Mouse (Mus musculus) CH12.LX (cell line): ENCODE data around the gene Etv2. TPM values are rescaled to one million over a fixed set of nuclear protein-coding genes. Genes with fewer than 3 reads are reported as not detected.

Experiments
- DNase-seq: peaks from one replicate; pipeline ENCODE4 v3.0.0-alpha.2; 2013; ENCODE audit errors: extremely low read depth
- H3K27ac ChIP-seq: 2 replicates; pipeline ENCODE4 v1.5.1; 2012; ENCODE audit warnings: low read depth, mild to moderate bottlenecking, control low read depth, moderate library complexity; ENCODE audit not compliant: insufficient read depth
- H3K27me3 ChIP-seq: replicated peaks from 2 replicates; pipeline ENCODE3; 2012; ENCODE audit warnings: inconsistent platforms
- H3K36me3 ChIP-seq, 2 experiments: replicated peaks in 1 of 2; 2 replicates each; pipeline versions ENCODE3 to v1.6.1; 2012; ENCODE audit warnings: inconsistent platforms in 1 of 2, low read length in 1 of 2, mild to moderate bottlenecking in 1 of 2, mixed read lengths in 1 of 2, moderate library complexity in 1 of 2; ENCODE audit not compliant: control insufficient read depth in 1 of 2, insufficient read depth in 1 of 2
- H3K4me1 ChIP-seq, 2 experiments: 2 replicates each; pipeline ENCODE4 v1.6.1; 2012; ENCODE audit warnings: inconsistent platforms in 1 of 2, moderate library complexity in 1 of 2; ENCODE audit not compliant: insufficient read depth in 2 of 2, control insufficient read depth in 1 of 2
- H3K4me2 ChIP-seq: 2 replicates; pipeline ENCODE4 v1.6.1; 2012; ENCODE audit warnings: low read depth, mild to moderate bottlenecking, control low read depth; ENCODE audit not compliant: poor library complexity, insufficient read depth, severe bottlenecking
- H3K4me3 ChIP-seq, 3 experiments: fragments of 150-350 bp in 1 of 3; sonication (generic) in 1 of 3; replicated peaks in 1 of 3; 2 replicates each; pipeline versions ENCODE3 to v1.5.1; 2011 to 2012; ENCODE audit warnings: low read depth in 2 of 3, low read length in 2 of 3, mild to moderate bottlenecking in 2 of 3, moderate library complexity in 2 of 3, control low read depth in 1 of 3, improper control_type of control experiment in 1 of 3, inconsistent platforms in 1 of 3, mixed read lengths in 1 of 3; ENCODE audit not compliant: poor library complexity in 1 of 3
- H3K79me2 ChIP-seq: replicated peaks from 2 replicates; pipeline ENCODE4 v1.6.1; 2012; ENCODE audit warnings: mild to moderate bottlenecking, moderate library complexity; ENCODE audit not compliant: control insufficient read depth, poor library complexity, insufficient read depth, severe bottlenecking; ENCODE audit errors: extremely low read depth
- H3K9ac ChIP-seq: 2 replicates; pipeline ENCODE4 v1.6.1; 2012; ENCODE audit warnings: low read depth, mild to moderate bottlenecking, control low read depth, moderate library complexity; ENCODE audit not compliant: insufficient read depth
- H3K9me3 ChIP-seq: replicated peaks from 2 replicates; pipeline ENCODE3; 2012; ENCODE audit warnings: low read length, inconsistent platforms, mixed read lengths
- CHD2 ChIP-seq: IDR thresholded peaks from 2 replicates; pipeline ENCODE4 v1.6.1; 2011; ENCODE audit warnings: low read length, improper control_type of control experiment
- CTCF ChIP-seq, 2 experiments: IDR thresholded peaks in 1 of 2; conservative IDR thresholded peaks in 1 of 2; 2 replicates each; pipeline ENCODE4 v1.5.1; 2011 to 2012; ENCODE audit warnings: low read depth in 2 of 2, low read length in 2 of 2, improper control_type of control experiment in 1 of 2, inconsistent platforms in 1 of 2, mild to moderate bottlenecking in 1 of 2, moderate library complexity in 1 of 2
- GABPA ChIP-seq: IDR thresholded peaks from 2 replicates; pipeline ENCODE4 v1.6.1; 2012; ENCODE audit warnings: low read depth, low read length, improper control_type of control experiment, inconsistent platforms; ENCODE audit not compliant: insufficient replicate concordance
- HCFC1 ChIP-seq: IDR thresholded peaks from 2 replicates; pipeline ENCODE4 v1.6.1; 2012; ENCODE audit warnings: low read depth, mild to moderate bottlenecking, inconsistent platforms, low read length, improper control_type of control experiment
- JUND ChIP-seq: conservative IDR thresholded peaks from 2 replicates; pipeline ENCODE4 v1.6.1; 2011; ENCODE audit warnings: low read depth, low read length, improper control_type of control experiment
- MAX ChIP-seq: IDR thresholded peaks from 2 replicates; pipeline ENCODE4 v1.6.1; 2011; ENCODE audit warnings: low read length, improper control_type of control experiment
- MXI1 ChIP-seq: IDR thresholded peaks from 2 replicates; pipeline ENCODE4 v1.6.1; 2011; ENCODE audit warnings: mild to moderate bottlenecking, low read depth, low read length, improper control_type of control experiment
- NELFE ChIP-seq: IDR thresholded peaks from 2 replicates; pipeline ENCODE4 v1.6.1; 2011; ENCODE audit warnings: low read depth, low read length, improper control_type of control experiment
- NRF1 ChIP-seq: IDR thresholded peaks from 2 replicates; pipeline ENCODE4 v1.6.1; 2014; ENCODE audit warnings: low read depth, mild to moderate bottlenecking, inconsistent platforms, low read length, improper control_type of control experiment, moderate library complexity
- POLR2A ChIP-seq: IDR thresholded peaks from 2 replicates; pipeline ENCODE4 v1.6.1; 2011; ENCODE audit warnings: low read depth, mild to moderate bottlenecking, improper control_type of control experiment, low read length
- POLR2AphosphoS2 ChIP-seq: IDR thresholded peaks from 2 replicates; pipeline ENCODE4 v1.6.1; 2011; ENCODE audit warnings: low read depth, low read length, improper control_type of control experiment
- RAD21 ChIP-seq: IDR thresholded peaks from 2 replicates; pipeline ENCODE4 v1.6.1; 2011; ENCODE audit warnings: low read depth, mild to moderate bottlenecking, low read length, improper control_type of control experiment, moderate library complexity
- SMC3 ChIP-seq: IDR thresholded peaks from 2 replicates; pipeline ENCODE4 v1.6.1; 2011; ENCODE audit warnings: low read depth, low read length, improper control_type of control experiment
- TBP ChIP-seq: conservative IDR thresholded peaks from 2 replicates; pipeline ENCODE4 v1.6.1; 2011; ENCODE audit warnings: low read depth, low read length, improper control_type of control experiment
- USF1 ChIP-seq: IDR thresholded peaks from 2 replicates; pipeline ENCODE4 v1.6.1; 2014; ENCODE audit warnings: low read depth, mild to moderate bottlenecking, inconsistent platforms, low read length, improper control_type of control experiment
- ZNF384 ChIP-seq: IDR thresholded peaks from 2 replicates; pipeline ENCODE4 v1.6.1; 2012; ENCODE audit warnings: low read depth, low read length, improper control_type of control experiment, inconsistent platforms
- dilution Hi-C: fragments of 300-500 bp; cut with MboI; formaldehyde crosslinking; loops from 2 replicates; pipeline ENCODE4 v1.14.3; 2020; ENCODE audit warnings: low sequenced_read_pairs; ENCODE audit not compliant: extremely low pct_unique_long_range_greater_than_20kb, extremely low pct_ligation_motif_present
- in situ Hi-C: fragments of 300-500 bp; cut with MboI; formaldehyde crosslinking; loops from 3 replicates; pipeline ENCODE4 v1.14.3; 2019; ENCODE audit warnings: low sequenced_read_pairs, low pct_ligation_motif_present, low pct_unique_long_range_greater_than_20kb, mixed read lengths
- polyA plus RNA-seq: library from polyadenylated mRNA; unstranded; fragments of >175 nt; gene quantifications from 2 replicates; pipeline ENCODE4 v1.2.1, GENCODE M21; 2012; ENCODE audit warnings: low read depth; ENCODE audit not compliant: insufficient read length
- total RNA-seq, 2 experiments: library from RNA; depleted of rRNA; stranded (reverse); fragments of 300-350 nt in 1 of 2; fragments of >200 nt in 1 of 2; gene quantifications; 2 replicates each; pipeline ENCODE4 v1.2.3; 2012 to 2014

Gene Etv2
- total and polyA plus RNA-seq, 3 experiments = not detected

DNA sequence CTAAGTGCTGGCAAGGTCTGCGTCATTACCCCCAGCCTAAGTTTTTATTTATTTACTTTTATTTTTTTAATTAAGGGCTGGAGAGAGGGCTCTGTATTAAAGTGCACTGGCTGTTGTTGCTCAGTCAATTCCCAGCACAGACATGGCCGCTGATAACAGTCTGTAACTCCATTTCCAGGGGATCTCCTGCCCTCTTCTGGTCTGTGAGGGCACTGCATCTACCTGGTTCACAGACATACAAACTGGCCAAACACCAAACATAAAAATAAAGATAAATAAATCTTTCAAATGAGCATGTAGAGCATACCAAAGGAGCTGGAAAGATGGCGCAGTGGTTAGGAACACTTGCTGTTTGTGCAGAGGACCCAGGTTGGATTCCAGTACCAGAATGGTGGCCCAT lies 16.4 kb downstream of the Etv2 start:
- Histone ChIP-seq H3K9me3 (no peaks in the 10 kb centered on the region), H3K4me3 (no peak overlapping the region), H3K36me3 (peaks cover 60 to 83% of the 10 kb centered on the region in 2 experiments), H3K27ac (no peak overlapping the region), H3K4me2 (no peak overlapping the region), H3K79me2 (peaks cover 24% of the 10 kb centered on the region), H3K9ac (no peak overlapping the region), H3K4me1 (peaks cover 2 to 13% of the 10 kb centered on the region in 2 experiments; a peak in 2 of 4 replicates), H3K27me3 (no peaks in the 10 kb centered on the region)
- TF ChIP-seq HCFC1 (no peak), CTCF (conservative IDR thresholded peaks at IDR 0.05 in 1 of 2, IDR thresholded peaks at IDR 0.05 in 1 of 2; ENCODE audit: low read depth in 2 of 2, low read length in 2 of 2) (peak; percentile 56 to 67), NELFE (no peak), POLR2AphosphoS2 (no peak), TBP (no peak), RAD21 (peak; percentile 31), SMC3 (peak; percentile 19)
- DNase-seq = peak; percentile 40
- dilution Hi-C loops = no loop called here
- in situ Hi-C loops = no loop called here

DNA sequence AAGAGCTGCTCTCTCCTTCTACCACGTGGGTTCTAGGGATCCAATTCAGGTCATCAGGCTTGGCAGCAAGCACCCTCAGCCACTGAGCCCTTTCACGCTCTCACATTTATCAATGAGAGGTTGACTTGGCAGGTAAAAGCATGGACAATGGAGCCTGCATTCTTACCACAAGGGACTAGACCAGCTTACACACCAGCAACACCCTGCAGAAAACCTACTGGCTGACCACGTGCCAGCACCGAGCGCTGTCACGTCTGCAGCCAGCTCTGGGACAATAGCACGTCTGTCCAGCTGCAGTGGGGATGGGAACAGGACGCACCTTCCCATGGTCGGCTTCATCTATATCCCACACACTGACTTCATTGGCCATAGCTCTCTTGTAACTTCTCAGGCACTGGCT lies 17.0 kb downstream of the Etv2 start:
- Histone ChIP-seq H3K4me2 (no peak overlapping the region), H3K9ac (no peak overlapping the region), H3K4me1 (peaks cover 2 to 15% of the 10 kb centered on the region in 2 experiments; a peak in 2 of 4 replicates), H3K27ac (no peak overlapping the region), H3K79me2 (peaks cover 21% of the 10 kb centered on the region), H3K27me3 (no peaks in the 10 kb centered on the region), H3K4me3 (no peak overlapping the region), H3K9me3 (no peaks in the 10 kb centered on the region), H3K36me3 (peaks cover 59 to 78% of the 10 kb centered on the region in 2 experiments)
- dilution Hi-C loops = no loop called here
- TF ChIP-seq USF1 (no peak), GABPA (no peak), CHD2 (no peak), HCFC1 (no peak), MXI1 (no peak), NRF1 (no peak), MAX (no peak), JUND (no peak), ZNF384 (no peak), POLR2A (no peak)
- in situ Hi-C loops = no loop called here
- no peak for DNase-seq
